Mouse (Mus musculus) liver, embryonic 11.5 days (tissue): ENCODE measurements around the gene Atp6v0b. TPM values are rescaled to one million over a fixed set of nuclear protein-coding genes. Genes with fewer than 3 reads are reported as not detected.

Experiments used
- ATAC-seq: fragments of 200-750 bp; cut with Nextera tagmentation; replicated peaks from 2 replicates; pipeline ENCODE4 v1.8.0; 2017; ENCODE audit warnings: moderate number of reproducible peaks, mild to moderate bottlenecking, moderate TSS enrichment, moderate library complexity; ENCODE audit not compliant: low FRiP score
- DNase-seq: peaks from one replicate; pipeline ENCODE4 v3.0.0-alpha.2; 2017; ENCODE audit warnings: low spot score
- H3K27ac ChIP-seq: fragments of 300-500 bp; sonication (generic); 2 replicates; pipeline ENCODE4 v1.5.1; 2014; ENCODE audit warnings: mild to moderate bottlenecking, low read depth, low read length, control low read depth
- H3K27me3 ChIP-seq: fragments of 300-500 bp; sonication (generic); replicated peaks from 2 replicates; pipeline ENCODE4 v1.6.1; 2014; ENCODE audit warnings: low read length, mixed read lengths; ENCODE audit not compliant: control insufficient read depth, insufficient read depth
- H3K36me3 ChIP-seq: fragments of 300-500 bp; sonication (generic); 2 replicates; pipeline ENCODE4 v1.6.1; 2014; ENCODE audit warnings: mild to moderate bottlenecking, low read length, moderate library complexity, mixed read lengths; ENCODE audit not compliant: control insufficient read depth, insufficient read depth
- H3K4me1 ChIP-seq: fragments of 300-500 bp; sonication (generic); replicated peaks from 2 replicates; pipeline ENCODE4 v1.6.1; 2014; ENCODE audit warnings: low read length, mixed read lengths; ENCODE audit not compliant: control insufficient read depth, insufficient read depth
- H3K4me2 ChIP-seq: fragments of 300-500 bp; sonication (generic); 2 replicates; pipeline ENCODE4 v1.6.1; 2014; ENCODE audit warnings: mild to moderate bottlenecking, control low read depth, moderate library complexity
- H3K4me3 ChIP-seq: fragments of 300-500 bp; sonication (generic); 2 replicates; pipeline ENCODE4 v1.5.1; 2014; ENCODE audit warnings: low read depth, low read length, control low read depth
- H3K9ac ChIP-seq: fragments of 300-500 bp; sonication (generic); 2 replicates; pipeline ENCODE4 v1.6.1; 2014; ENCODE audit warnings: low read depth, low read length, control low read depth
- H3K9me3 ChIP-seq: fragments of 300-500 bp; sonication (generic); 2 replicates; pipeline ENCODE4 v1.6.1; 2016; ENCODE audit warnings: low read length, inconsistent platforms, mixed read lengths; ENCODE audit not compliant: control insufficient read depth
- WGBS: fragments of 180-500 bp; shearing (Covaris S2); extraction: QIAGEN DNeasy Blood & Tissue Kit; methylation state at CpG from one replicate; pipeline ENCODE4 v1.1.7; 2014; 5-methylcytosine and 5-hydroxymethylcytosine counted together
- polyA plus RNA-seq: library from polyadenylated mRNA; unstranded; fragments of >200 nt; fragmentation: Nextera tagmentation; extraction: Ambion mirVana; gene quantifications from 2 replicates; pipeline ENCODE4 v1.2.1, GENCODE M21; 2014

Gene Atp6v0b
- polyA plus RNA-seq, 1 experiment from 2014 or later: 229 TPM

- Histone ChIP-seq H3K36me3 (peaks cover 13% of the 10 kb centered on the region; the same call in 1 of the 2 replicates), H3K9ac (peak within 1 kb of the TSS; percentile 81), H3K9me3 (no peaks in the 10 kb centered on the region), H3K4me2 (peak within 1 kb of the TSS; percentile 99), H3K4me1 (peaks cover 32% of the 10 kb centered on the region), H3K27ac (peak within 1 kb of the TSS; percentile 64), H3K27me3 (no peaks in the 10 kb centered on the region), H3K4me3 (peak within 1 kb of the TSS; percentile 86)
- DNase-seq (peak; percentile 99), ATAC-seq (peak; percentile 90)
- WGBS: under 1% methylated on average over 61 of the region's 61 CpGs
These were observed 27.7 kb upstream of the Atp6v0b start, which contains the start of gene Ipo13 for GRCm38 (mm10) chr4:117914591-117915442. Gene Ipo13, minus strand, starts transcription at chr4:117914999.

GRCm38 (mm10) chr4:117914031-117914430 is 26.9 kb upstream of the Atp6v0b start:
- DNase-seq (no peak), ATAC-seq (peak; percentile 2; the same call in 1 of the 2 replicates)
- 19% methylated on average over 8 of the region's 8 CpGs for WGBS
- Histone ChIP-seq H3K9me3 (no peaks in the 10 kb centered on the region), H3K27ac (no peak overlapping the region), H3K4me2 (peak overlapping the region; percentile 99), H3K27me3 (no peaks in the 10 kb centered on the region), H3K4me3 (peak overlapping the region; percentile 86), H3K4me1 (peaks cover 32% of the 10 kb centered on the region), H3K9ac (peak overlapping the region; percentile 81), H3K36me3 (peaks cover 15% of the 10 kb centered on the region; the same call in 1 of the 2 replicates)

GRCm38 (mm10) chr4:117913421-117913820 is 26.3 kb upstream of the Atp6v0b start:
- ATAC-seq (no peak), DNase-seq (no peak)
- peak overlapping the region; percentile 86 for H3K4me3 ChIP-seq
- peaks cover 17% of the 10 kb centered on the region; the same call in 1 of the 2 replicates for H3K36me3 ChIP-seq
- H3K27ac ChIP-seq: no peak overlapping the region
- no peaks in the 10 kb centered on the region for H3K9me3 ChIP-seq
- no peaks in the 10 kb centered on the region for H3K27me3 ChIP-seq
- peak overlapping the region; percentile 99 for H3K4me2 ChIP-seq
- peak overlapping the region; percentile 81; the same call in 1 of the 2 replicates for H3K9ac ChIP-seq
- H3K4me1 ChIP-seq: peaks cover 32% of the 10 kb centered on the region
- WGBS: 61% methylated on average over 3 of the region's 3 CpGs

GRCm38 (mm10) chr4:117912685-117913273 is 25.6 kb upstream of the Atp6v0b start:
- no peak for DNase-seq
- H3K36me3 ChIP-seq: peaks cover 17% of the 10 kb centered on the region; the same call in 1 of the 2 replicates
- ATAC-seq: no peak
- no peak overlapping the region for H3K4me3 ChIP-seq
- peak overlapping the region; percentile 99 for H3K4me2 ChIP-seq
- no peaks in the 10 kb centered on the region for H3K27me3 ChIP-seq
- WGBS: 71% methylated on average over 7 of the region's 7 CpGs
- no peak overlapping the region for H3K27ac ChIP-seq
- H3K9ac ChIP-seq: no peak overlapping the region
- H3K9me3 ChIP-seq: no peaks in the 10 kb centered on the region
- peaks cover 29% of the 10 kb centered on the region for H3K4me1 ChIP-seq

GRCm38 (mm10) chr4:117912131-117912561 is 25.0 kb upstream of the Atp6v0b start:
- Histone ChIP-seq H3K9me3 (no peaks in the 10 kb centered on the region), H3K4me3 (no peak overlapping the region), H3K4me2 (no peak overlapping the region), H3K36me3 (peaks cover 17% of the 10 kb centered on the region; the same call in 1 of the 2 replicates), H3K9ac (no peak overlapping the region), H3K27ac (no peak overlapping the region), H3K27me3 (no peaks in the 10 kb centered on the region), H3K4me1 (peaks cover 24% of the 10 kb centered on the region)
- WGBS: 92% methylated on average over 13 of the region's 13 CpGs
- ATAC-seq (no peak), DNase-seq (no peak)

- DNase-seq: no peak
- ATAC-seq: no peak; the same call in 1 of the 2 replicates
- peaks cover 12% of the 10 kb centered on the region for H3K4me1 ChIP-seq
- H3K9me3 ChIP-seq: no peaks in the 10 kb centered on the region
- no peak overlapping the region for H3K4me2 ChIP-seq
- peaks cover 32% of the 10 kb centered on the region; the same call in 1 of the 2 replicates for H3K36me3 ChIP-seq
- no peak overlapping the region; the same call in 1 of the 2 replicates for H3K9ac ChIP-seq
- no peak overlapping the region for H3K4me3 ChIP-seq
- H3K27me3 ChIP-seq: no peaks in the 10 kb centered on the region
- no peak overlapping the region for H3K27ac ChIP-seq
- 84% methylated on average over 8 of the region's 8 CpGs for WGBS
These were observed 21.8 kb upstream of the Atp6v0b start for GRCm38 (mm10) chr4:117908834-117909453.

- H3K27me3 ChIP-seq: no peaks in the 10 kb centered on the region
- no peak for DNase-seq
- H3K27ac ChIP-seq: no peak overlapping the region
- no peak overlapping the region for H3K4me2 ChIP-seq
- no peak overlapping the region for H3K9ac ChIP-seq
- H3K4me1 ChIP-seq: no peaks in the 10 kb centered on the region; the same call in 1 of the 2 replicates
- no peak for ATAC-seq
- H3K9me3 ChIP-seq: no peaks in the 10 kb centered on the region
- H3K36me3 ChIP-seq: peaks cover 41% of the 10 kb centered on the region
- no peak overlapping the region for H3K4me3 ChIP-seq
- 88% methylated on average over 3 of the region's 3 CpGs for WGBS
These were observed 19.1 kb upstream of the Atp6v0b start for GRCm38 (mm10) chr4:117906196-117906595.

GRCm38 (mm10) chr4:117904761-117905160 is 17.6 kb upstream of the Atp6v0b start:
- Histone ChIP-seq H3K9me3 (no peaks in the 10 kb centered on the region), H3K27me3 (no peaks in the 10 kb centered on the region), H3K27ac (no peak overlapping the region), H3K9ac (no peak overlapping the region), H3K36me3 (peaks cover 45% of the 10 kb centered on the region), H3K4me2 (no peak overlapping the region), H3K4me3 (no peak overlapping the region), H3K4me1 (no peaks in the 10 kb centered on the region)
- ATAC-seq (no peak), DNase-seq (no peak)
- 92% methylated on average over 8 of the region's 8 CpGs for WGBS
